Mouse (Mus musculus) hindbrain, embryonic 14.5 days (tissue): ENCODE measurements around the gene Ctnnd2. TPM values are rescaled to one million over a fixed set of nuclear protein-coding genes. Genes with fewer than 3 reads are reported as not detected.
A peak's percentile ranks its signal among the peaks of the same experiment; 100 is the strongest.

ENCODE experiments used
- ATAC-seq: fragments of 200-750 bp; cut with Nextera tagmentation; 2 replicates; pipeline ENCODE4 v1.8.0; 2017; ENCODE audit warnings: moderate number of reproducible peaks, mild to moderate bottlenecking, moderate TSS enrichment, moderate library complexity; ENCODE audit not compliant: low FRiP score
- DNase-seq: peaks from one replicate; pipeline ENCODE4 v3.0.0-alpha.2; 2015; ENCODE audit warnings: low spot score
- H3K27ac ChIP-seq: fragments of 300-500 bp; sonication (generic); 2 replicates; pipeline ENCODE4 v1.5.1; 2014; ENCODE audit warnings: mild to moderate bottlenecking, moderate library complexity
- H3K27me3 ChIP-seq: fragments of 300-500 bp; sonication (generic); 2 replicates; pipeline ENCODE4 v1.6.1; 2014; ENCODE audit warnings: mild to moderate bottlenecking, low read length, mixed read lengths; ENCODE audit not compliant: control insufficient read depth, insufficient read depth
- H3K36me3 ChIP-seq: fragments of 300-500 bp; sonication (generic); replicated peaks from 2 replicates; pipeline ENCODE4 v1.6.1; 2014; ENCODE audit not compliant: control insufficient read depth, insufficient read depth
- H3K4me1 ChIP-seq: fragments of 300-500 bp; sonication (generic); replicated peaks from 2 replicates; pipeline ENCODE4 v1.6.1; 2014; ENCODE audit warnings: antibody characterized with exemption, low read length, mixed read lengths; ENCODE audit not compliant: control insufficient read depth, insufficient read depth
- H3K4me2 ChIP-seq: fragments of 300-500 bp; sonication (generic); replicated peaks from 2 replicates; pipeline ENCODE4 v1.6.1; 2014; ENCODE audit warnings: mild to moderate bottlenecking, moderate library complexity
- H3K4me3 ChIP-seq: fragments of 300-500 bp; sonication (generic); replicated peaks from 2 replicates; pipeline ENCODE4 v1.5.1; 2014; ENCODE audit warnings: mild to moderate bottlenecking, low read length
- H3K9ac ChIP-seq: fragments of 300-500 bp; sonication (generic); 2 replicates; pipeline ENCODE4 v1.6.1; 2014
- H3K9me3 ChIP-seq: fragments of 300-500 bp; sonication (generic); 2 replicates; pipeline ENCODE4 v1.6.1; 2016; ENCODE audit warnings: low read length; ENCODE audit not compliant: control insufficient read depth
- WGBS: fragments of 180-500 bp; shearing (Covaris S2); extraction: QIAGEN DNeasy Blood & Tissue Kit; methylation state at CpG from one replicate; pipeline ENCODE4 v1.1.7; 2014; 5-methylcytosine and 5-hydroxymethylcytosine counted together
- polyA plus RNA-seq: library from polyadenylated mRNA; unstranded; fragments of >200 nt; fragmentation: Nextera tagmentation; extraction: Ambion mirVana; gene quantifications from 2 replicates; pipeline ENCODE4 v1.2.1, GENCODE M21; 2014

Gene Ctnnd2
- polyA plus RNA-seq, 1 experiment from 2014 or later, result 64.2 TPM

- DNase-seq, result no peak
- Histone ChIP-seq H3K4me1 (no peaks in the 10 kb centered on the region), H3K4me2 (no peak overlapping the region), H3K9me3 (no peaks in the 10 kb centered on the region), H3K4me3 (no peak overlapping the region), H3K36me3 (no peaks in the 10 kb centered on the region), H3K9ac (no peak overlapping the region), H3K27me3 (no peaks in the 10 kb centered on the region), H3K27ac (no peak overlapping the region)
- ATAC-seq, result 0 out of 2 replicates have a peak, but pooled peaks have one; percentile 31
- WGBS, result 79% methylated on average over 12 of the region's 12 CpGs
Measured at GRCm38 (mm10) chr15:30869673-30870512, 697.5 kb downstream of the Ctnnd2 start.

GRCm38 (mm10) chr15:30875523-30875922 lies 703.1 kb downstream of the Ctnnd2 start:
- Histone ChIP-seq H3K9me3 (no peaks in the 10 kb centered on the region), H3K36me3 (no peaks in the 10 kb centered on the region), H3K9ac (no peak overlapping the region), H3K4me3 (no peak overlapping the region), H3K4me1 (no peaks in the 10 kb centered on the region), H3K27me3 (no peaks in the 10 kb centered on the region), H3K4me2 (no peak overlapping the region), H3K27ac (no peak overlapping the region)
- no peak for ATAC-seq
- DNase-seq, result no peak
- WGBS, result 74% methylated on average over 1 of the region's 1 CpGs

GRCm38 (mm10) chr15:30884692-30885334 lies 712.4 kb downstream of the Ctnnd2 start:
- Histone ChIP-seq H3K4me1 (peaks cover 7% of the 10 kb centered on the region; the same call in 1 of the 2 replicates), H3K4me2 (no peak overlapping the region), H3K9me3 (no peaks in the 10 kb centered on the region), H3K27ac (peak overlapping the region; percentile 0; the same call in 1 of the 2 replicates), H3K27me3 (no peaks in the 10 kb centered on the region), H3K36me3 (peaks cover 16% of the 10 kb centered on the region), H3K4me3 (no peak overlapping the region), H3K9ac (no peak overlapping the region)
- WGBS, result 46% methylated on average over 12 of the region's 12 CpGs
- DNase-seq, result no peak
- peak; percentile 68; the same call in 1 of the 2 replicates for ATAC-seq

GRCm38 (mm10) chr15:30885410-30885809 lies 713.0 kb downstream of the Ctnnd2 start:
- H3K27me3 ChIP-seq, result no peaks in the 10 kb centered on the region
- no peak overlapping the region for H3K4me2 ChIP-seq
- no peaks in the 10 kb centered on the region for H3K9me3 ChIP-seq
- no peak overlapping the region for H3K4me3 ChIP-seq
- no peak overlapping the region for H3K9ac ChIP-seq
- H3K36me3 ChIP-seq, result peaks cover 16% of the 10 kb centered on the region
- DNase-seq (peak; percentile 46), ATAC-seq (peak; percentile 59)
- no peak overlapping the region; the same call in 1 of the 2 replicates for H3K27ac ChIP-seq
- WGBS, result 58% methylated on average over 6 of the region's 6 CpGs
- H3K4me1 ChIP-seq, result peaks cover 7% of the 10 kb centered on the region; the same call in 1 of the 2 replicates

GRCm38 (mm10) chr15:30887559-30887958 lies 715.2 kb downstream of the Ctnnd2 start:
- no peak overlapping the region for H3K9ac ChIP-seq
- peaks cover 7% of the 10 kb centered on the region; the same call in 1 of the 2 replicates for H3K4me1 ChIP-seq
- H3K36me3 ChIP-seq, result peaks cover 16% of the 10 kb centered on the region
- no peak overlapping the region for H3K4me2 ChIP-seq
- WGBS, result 78% methylated on average over 2 of the region's 2 CpGs
- no peaks in the 10 kb centered on the region for H3K27me3 ChIP-seq
- H3K9me3 ChIP-seq, result no peaks in the 10 kb centered on the region
- no peak overlapping the region for H3K4me3 ChIP-seq
- DNase-seq (no peak), ATAC-seq (no peak)
- H3K27ac ChIP-seq, result no peak overlapping the region

- Histone ChIP-seq H3K9me3 (no peaks in the 10 kb centered on the region), H3K4me1 (no peaks in the 10 kb centered on the region), H3K9ac (no peak overlapping the region), H3K27ac (no peak overlapping the region), H3K4me3 (no peak overlapping the region), H3K27me3 (no peaks in the 10 kb centered on the region), H3K4me2 (no peak overlapping the region), H3K36me3 (peaks cover 22% of the 10 kb centered on the region)
- ATAC-seq (peak; percentile 48; the same call in 1 of the 2 replicates), DNase-seq (no peak)
- 49% methylated on average over 4 of the region's 4 CpGs for WGBS
Measured at GRCm38 (mm10) chr15:30891986-30892385, 719.6 kb downstream of the Ctnnd2 start.

- 84% methylated on average over 5 of the region's 5 CpGs for WGBS
- no peak overlapping the region for H3K4me2 ChIP-seq
- H3K36me3 ChIP-seq, result peaks cover 7% of the 10 kb centered on the region
- H3K9me3 ChIP-seq, result no peaks in the 10 kb centered on the region
- H3K27me3 ChIP-seq, result no peaks in the 10 kb centered on the region
- H3K4me3 ChIP-seq, result no peak overlapping the region
- H3K4me1 ChIP-seq, result no peaks in the 10 kb centered on the region
- H3K9ac ChIP-seq, result no peak overlapping the region
- DNase-seq, result no peak
- ATAC-seq, result no peak
- H3K27ac ChIP-seq, result no peak overlapping the region
Measured at GRCm38 (mm10) chr15:30895063-30895462, 722.7 kb downstream of the Ctnnd2 start.

- no peaks in the 10 kb centered on the region for H3K27me3 ChIP-seq
- no peak for DNase-seq
- H3K9ac ChIP-seq, result no peak overlapping the region
- H3K36me3 ChIP-seq, result peaks cover 7% of the 10 kb centered on the region
- no peak overlapping the region for H3K27ac ChIP-seq
- 94% methylated on average over 8 of the region's 8 CpGs for WGBS
- H3K4me1 ChIP-seq, result no peaks in the 10 kb centered on the region
- no peak for ATAC-seq
- H3K4me3 ChIP-seq, result no peak overlapping the region
- no peaks in the 10 kb centered on the region for H3K9me3 ChIP-seq
- H3K4me2 ChIP-seq, result no peak overlapping the region
Measured at GRCm38 (mm10) chr15:30897342-30897741, 724.9 kb downstream of the Ctnnd2 start.

- no peak overlapping the region for H3K4me2 ChIP-seq
- no peak for DNase-seq
- no peak overlapping the region for H3K4me3 ChIP-seq
- H3K27me3 ChIP-seq, result no peaks in the 10 kb centered on the region
- no peak overlapping the region for H3K27ac ChIP-seq
- ATAC-seq, result no peak
- no peaks in the 10 kb centered on the region for H3K4me1 ChIP-seq
- no peaks in the 10 kb centered on the region for H3K9me3 ChIP-seq
- WGBS, result 19% methylated on average over 2 of the region's 2 CpGs
- H3K9ac ChIP-seq, result no peak overlapping the region
- H3K36me3 ChIP-seq, result peaks cover 8% of the 10 kb centered on the region; the same call in 1 of the 2 replicates
Measured at GRCm38 (mm10) chr15:30908027-30908426, 735.6 kb downstream of the Ctnnd2 start.
